Mouse (Mus musculus): Measurements from ENCODE around the gene Olfr761. TPM values are rescaled to one million over a fixed set of nuclear protein-coding genes. Genes with fewer than 3 reads are reported as not detected.
"Not testable (repeated sequence)": the region's sequence is repeated elsewhere in the genome, so short reads cannot be mapped to it uniquely, and the experiment has no call there.

The Olfr761 gene
- not detected in 2 replicates for polyA plus RNA-seq (2015; fragmentation: Nextera tagmentation; extraction: Ambion mirVana)

DNA sequence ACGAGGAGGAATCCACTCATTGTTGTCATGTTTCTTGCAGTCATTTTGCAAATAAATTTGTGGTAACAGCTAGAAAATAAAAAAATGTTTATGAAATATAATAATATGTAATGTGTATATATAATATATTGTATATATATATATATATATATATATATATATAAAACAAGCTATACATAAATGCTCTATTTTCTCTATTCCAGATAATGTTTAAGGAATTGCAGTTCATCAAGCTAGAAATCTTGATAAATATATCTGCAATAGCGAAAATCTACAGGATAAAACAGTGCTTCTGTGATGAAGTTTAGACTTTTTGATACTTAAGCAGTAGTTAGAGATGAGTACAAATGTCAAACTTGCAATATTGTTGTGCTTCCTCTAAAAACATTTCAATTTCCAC lies at the start of gene Olfr761:
Gene Olfr761 (minus strand): TSS at position 101 of the 400 bp plus-strand sequence.
- ATAC-seq = no peak
- Histone ChIP-seq H3K4me2 (ENCODE audit: low read length) (no peak within 1 kb of the TSS), H3K9me3 (ENCODE audit: control insufficient read depth, low read length) (no peaks in the 10 kb centered on the region), H3K36me3 (ENCODE audit: control insufficient read depth, insufficient read depth) (no peaks in the 10 kb centered on the region), H3K4me1 (replicated peaks; ENCODE audit: control insufficient read depth, insufficient read depth, low read length) (no peaks in the 10 kb centered on the region), H3K4me3 (replicated peaks; ENCODE audit: low read length) (no peak within 1 kb of the TSS), H3K27me3 (replicated peaks; ENCODE audit: control insufficient read depth, insufficient read depth, low read length) (no peaks in the 10 kb centered on the region), H3K9ac (replicated peaks; ENCODE audit: low read depth, low read length) (no peak within 1 kb of the TSS), H3K27ac (ENCODE audit: low read length) (no peak within 1 kb of the TSS)
- WGBS = 68% methylated on average over 2 of the region's 2 CpGs

DNA sequence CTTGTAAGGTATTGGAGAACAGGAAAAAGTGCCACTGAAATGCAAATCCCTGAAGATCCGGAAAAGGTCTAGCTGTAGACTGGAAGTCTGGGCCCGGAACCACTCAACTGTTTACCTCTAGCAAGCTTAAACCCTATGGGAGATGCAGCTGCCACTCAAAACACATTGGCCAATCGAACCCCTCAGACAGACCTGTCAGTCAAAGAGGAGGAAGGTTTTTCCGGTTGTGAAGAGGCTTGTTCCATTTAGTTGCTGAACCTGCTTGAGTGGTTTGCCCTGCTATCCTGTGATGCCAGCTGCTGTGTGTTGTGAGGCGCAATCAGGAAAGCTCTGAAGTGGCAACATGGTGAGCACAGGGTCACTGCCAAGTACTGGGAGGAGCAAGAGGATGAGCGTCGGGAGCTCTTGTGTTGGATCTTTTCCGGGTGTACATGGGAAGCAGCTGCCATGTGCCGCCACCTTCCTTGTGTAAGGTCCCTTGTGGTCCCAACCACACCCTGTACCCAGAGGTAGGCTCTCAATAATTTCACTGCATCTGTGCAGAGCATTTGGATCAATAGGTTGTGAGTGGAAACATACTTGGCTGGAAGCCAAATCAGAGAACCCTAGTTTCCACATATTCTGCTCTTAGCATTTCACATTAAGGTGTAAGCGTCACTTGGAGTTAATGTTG lies 42.9 kb upstream of the Olfr761 start:
- Histone ChIP-seq H3K4me2 (ENCODE audit: low read length) (no peak overlapping the region), H3K36me3 (ENCODE audit: control insufficient read depth, insufficient read depth) (no peaks in the 10 kb centered on the region), H3K4me3 (replicated peaks; ENCODE audit: low read length) (no peak overlapping the region), H3K4me1 (replicated peaks; ENCODE audit: control insufficient read depth, insufficient read depth, low read length) (no peaks in the 10 kb centered on the region), H3K27ac (ENCODE audit: low read length) (no peak overlapping the region), H3K27me3 (replicated peaks; ENCODE audit: control insufficient read depth, insufficient read depth, low read length) (no peaks in the 10 kb centered on the region), H3K9me3 (ENCODE audit: control insufficient read depth, low read length) (no peaks in the 10 kb centered on the region), H3K9ac (replicated peaks; ENCODE audit: low read depth, low read length) (no peak overlapping the region)
- no peak for ATAC-seq
- WGBS = 64% methylated on average over 10 of the region's 10 CpGs

DNA sequence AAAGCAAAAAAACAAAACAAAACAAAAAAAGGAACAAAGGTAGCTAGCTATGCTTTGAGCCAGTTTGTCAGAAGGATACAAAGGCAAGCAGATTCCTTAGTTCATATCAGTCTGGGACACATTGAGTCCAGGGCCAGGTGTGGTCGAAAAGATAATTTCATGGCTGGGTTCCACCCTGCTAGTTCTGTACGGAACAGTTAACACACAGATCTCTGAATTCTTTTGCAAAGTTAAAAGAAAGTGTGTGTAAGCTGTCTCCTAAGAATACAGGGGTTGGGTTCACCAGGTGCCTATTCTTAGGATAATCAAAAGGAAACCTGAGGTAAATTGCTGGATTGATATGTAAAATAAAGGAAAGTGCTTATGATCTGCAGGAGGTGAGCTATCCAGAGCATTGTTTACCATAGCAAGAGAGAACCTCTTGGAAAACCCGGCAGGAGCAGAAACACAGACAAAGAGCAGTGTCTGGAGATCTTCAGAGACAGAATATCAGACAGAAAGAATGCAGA lies 37.6 kb upstream of the Olfr761 start:
- Histone ChIP-seq H3K9me3 (ENCODE audit: control insufficient read depth, low read length) (no peaks in the 10 kb centered on the region), H3K27me3 (replicated peaks; ENCODE audit: control insufficient read depth, insufficient read depth, low read length) (no peaks in the 10 kb centered on the region), H3K4me1 (replicated peaks; ENCODE audit: control insufficient read depth, insufficient read depth, low read length) (no peaks in the 10 kb centered on the region), H3K4me2 (ENCODE audit: low read length) (no peak overlapping the region), H3K4me3 (replicated peaks; ENCODE audit: low read length) (no peak overlapping the region), H3K9ac (replicated peaks; ENCODE audit: low read depth, low read length) (no peak overlapping the region), H3K36me3 (ENCODE audit: control insufficient read depth, insufficient read depth) (no peaks in the 10 kb centered on the region), H3K27ac (ENCODE audit: low read length) (no peak overlapping the region)
- ATAC-seq = no peak
- WGBS = 53% methylated on average over 3 of the region's 3 CpGs

- H3K4me2 ChIP-seq (ENCODE audit: low read length) = no peak overlapping the region
- H3K36me3 ChIP-seq (ENCODE audit: control insufficient read depth, insufficient read depth) = no peaks in the 10 kb centered on the region
- H3K4me3 ChIP-seq (replicated peaks; ENCODE audit: low read length) = no peak overlapping the region
- no peaks in the 10 kb centered on the region for H3K4me1 ChIP-seq (replicated peaks; ENCODE audit: control insufficient read depth, insufficient read depth, low read length)
- no peaks in the 10 kb centered on the region for H3K27me3 ChIP-seq (replicated peaks; ENCODE audit: control insufficient read depth, insufficient read depth, low read length)
- no peak overlapping the region for H3K9ac ChIP-seq (replicated peaks; ENCODE audit: low read depth, low read length)
- ATAC-seq = no peak
- H3K27ac ChIP-seq (ENCODE audit: low read length) = no peak overlapping the region
- no peaks in the 10 kb centered on the region for H3K9me3 ChIP-seq (ENCODE audit: control insufficient read depth, low read length)
- 84% methylated on average over 3 of the region's 3 CpGs for WGBS
These were observed 20.7 kb upstream of the Olfr761 start for GRCm38 (mm10) chr17:37973591-37973990.

DNA sequence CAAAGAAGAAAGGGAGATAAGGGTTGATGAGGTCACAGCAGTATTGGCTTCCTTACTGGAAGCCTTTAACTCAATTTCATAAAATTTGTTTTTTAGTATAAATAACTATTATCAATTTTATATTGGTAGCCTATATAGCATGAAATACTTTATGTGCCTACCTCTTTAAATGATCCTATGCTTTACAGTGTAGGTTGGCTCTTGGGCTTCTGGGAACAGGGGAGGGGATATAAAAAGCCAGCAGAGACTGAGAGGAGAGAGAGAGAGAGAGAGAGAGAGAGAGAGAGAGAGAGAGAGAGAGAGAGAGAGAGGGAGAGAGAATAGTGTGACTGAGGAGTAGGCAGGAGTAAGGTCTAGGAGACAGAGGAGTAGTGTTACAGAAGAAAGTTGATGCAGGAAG lies 32.6 kb downstream of the Olfr761 start, which contains the start of gene Olfr128:
Gene Olfr128 (plus strand): TSS at position 301 of the 400 bp plus-strand sequence.
- H3K9ac ChIP-seq (replicated peaks; ENCODE audit: low read depth, low read length) = no peak within 1 kb of the TSS
- no peak within 1 kb of the TSS for H3K27ac ChIP-seq (ENCODE audit: low read length)
- ATAC-seq = no peak
- no peak within 1 kb of the TSS for H3K4me3 ChIP-seq (replicated peaks; ENCODE audit: low read length)
- H3K9me3 ChIP-seq (ENCODE audit: control insufficient read depth, low read length) = no peaks in the 10 kb centered on the region
- H3K36me3 ChIP-seq (ENCODE audit: control insufficient read depth, insufficient read depth) = no peaks in the 10 kb centered on the region
- H3K27me3 ChIP-seq (replicated peaks; ENCODE audit: control insufficient read depth, insufficient read depth, low read length) = no peaks in the 10 kb centered on the region
- H3K4me2 ChIP-seq (ENCODE audit: low read length) = no peak within 1 kb of the TSS
- H3K4me1 ChIP-seq (replicated peaks; ENCODE audit: control insufficient read depth, insufficient read depth, low read length) = no peaks in the 10 kb centered on the region

GRCm38 (mm10) chr17:37906821-37907220 lies 46.1 kb downstream of the Olfr761 start:
- 78% methylated on average over 8 of the region's 8 CpGs for WGBS
- H3K4me2 ChIP-seq (ENCODE audit: low read length); H3K4me3 ChIP-seq (replicated peaks; ENCODE audit: low read length); H3K9ac ChIP-seq (replicated peaks; ENCODE audit: low read depth, low read length); H3K36me3 ChIP-seq (ENCODE audit: control insufficient read depth, insufficient read depth); H3K4me1 ChIP-seq (replicated peaks; ENCODE audit: control insufficient read depth, insufficient read depth, low read length); ATAC-seq; H3K27me3 ChIP-seq (replicated peaks; ENCODE audit: control insufficient read depth, insufficient read depth, low read length); H3K9me3 ChIP-seq (ENCODE audit: control insufficient read depth, low read length); H3K27ac ChIP-seq (ENCODE audit: low read length): not testable (repeated sequence)

Other genes with a start within 250 kb of the Olfr761 start
- gene Olfr120, start 231.3 kb downstream of the Olfr761 start, polyA plus RNA-seq (2015; fragmentation: Nextera tagmentation; extraction: Ambion mirVana) = not detected in 2 replicates
- not detected in 2 replicates for gene Olfr121, start 204.2 kb downstream of the Olfr761 start, polyA plus RNA-seq (2015; fragmentation: Nextera tagmentation; extraction: Ambion mirVana)
- not detected in 2 replicates for gene Olfr122, start 184.5 kb downstream of the Olfr761 start, polyA plus RNA-seq (2015; fragmentation: Nextera tagmentation; extraction: Ambion mirVana)
- gene Olfr123, start 159.6 kb downstream of the Olfr761 start, polyA plus RNA-seq (2015; fragmentation: Nextera tagmentation; extraction: Ambion mirVana) = not detected in 2 replicates
- gene Olfr124, start 153.2 kb downstream of the Olfr761 start, polyA plus RNA-seq (2015; fragmentation: Nextera tagmentation; extraction: Ambion mirVana) = not detected in 2 replicates
- 0.06 TPM in 1 of 2 replicates, not detected in the other for gene Olfr125, start 120.1 kb downstream of the Olfr761 start, polyA plus RNA-seq (2015; fragmentation: Nextera tagmentation; extraction: Ambion mirVana)
- not detected in 2 replicates for gene Olfr126, start 105.6 kb downstream of the Olfr761 start, polyA plus RNA-seq (2015; fragmentation: Nextera tagmentation; extraction: Ambion mirVana)
- gene Olfr127, start 52.6 kb downstream of the Olfr761 start, polyA plus RNA-seq (2015; fragmentation: Nextera tagmentation; extraction: Ambion mirVana) = not detected in 2 replicates
- gene Olfr128, start 32.5 kb downstream of the Olfr761 start, polyA plus RNA-seq (2015; fragmentation: Nextera tagmentation; extraction: Ambion mirVana) = not detected in 2 replicates
- not detected in 2 replicates for gene Olfr129, start 107.0 kb upstream of the Olfr761 start, polyA plus RNA-seq (2015; fragmentation: Nextera tagmentation; extraction: Ambion mirVana)
- not detected in 2 replicates for gene Olfr130, start 110.8 kb upstream of the Olfr761 start, polyA plus RNA-seq (2015; fragmentation: Nextera tagmentation; extraction: Ambion mirVana)
- gene Olfr131, start 135.6 kb upstream of the Olfr761 start, polyA plus RNA-seq (2015; fragmentation: Nextera tagmentation; extraction: Ambion mirVana) = not detected in 2 replicates
- gene Olfr132, start 181.4 kb upstream of the Olfr761 start, polyA plus RNA-seq (2015; fragmentation: Nextera tagmentation; extraction: Ambion mirVana) = not detected in 2 replicates
- gene Olfr133, start 192.2 kb upstream of the Olfr761 start, polyA plus RNA-seq (2015; fragmentation: Nextera tagmentation; extraction: Ambion mirVana) = not detected in 2 replicates
- gene Olfr134, start 218.3 kb upstream of the Olfr761 start, polyA plus RNA-seq (2015; fragmentation: Nextera tagmentation; extraction: Ambion mirVana) = not detected in 2 replicates